Mouse (Mus musculus) cerebellum, postnatal 14 days (tissue): ENCODE results near the gene Tmem163.

Experiments
- DNase-seq, 2 experiments: peaks; one replicate each; pipeline ENCODE4 v3.0.0; 2021; ENCODE audit warnings: mixed read lengths in 2 of 2

The Tmem163 gene

DNA sequence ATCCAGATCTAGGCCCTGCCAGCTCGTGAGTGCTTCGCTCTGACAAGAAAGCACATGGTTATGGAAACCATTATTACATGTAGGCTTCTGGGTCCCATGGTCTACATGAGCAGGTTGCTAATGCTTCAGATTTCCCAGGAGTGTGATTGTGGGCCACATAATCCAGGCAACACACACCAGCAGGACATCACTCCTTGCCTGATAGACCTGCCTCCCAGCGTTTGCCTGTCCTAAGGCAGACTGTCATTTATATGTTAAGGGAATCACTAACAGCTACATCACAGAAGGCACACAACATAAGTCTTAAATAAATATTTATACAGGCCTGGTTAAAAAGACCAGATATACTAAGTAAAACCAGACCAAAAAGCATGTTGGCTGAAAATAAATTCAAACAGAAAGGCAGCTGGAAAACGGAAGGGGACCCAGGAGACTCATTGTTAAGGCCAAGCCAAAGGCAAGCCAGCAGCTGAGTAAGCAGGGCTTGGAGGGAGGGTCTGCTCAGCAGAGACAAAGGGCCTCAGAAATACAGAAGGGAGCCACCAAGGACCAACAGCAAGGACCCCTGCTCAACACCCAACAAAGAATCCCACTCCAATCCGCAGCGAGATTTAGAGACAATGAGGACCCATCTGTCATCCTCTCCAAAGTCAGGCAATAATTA lies 123.4 kb downstream of the Tmem163 start:
- no peak for DNase-seq

DNA sequence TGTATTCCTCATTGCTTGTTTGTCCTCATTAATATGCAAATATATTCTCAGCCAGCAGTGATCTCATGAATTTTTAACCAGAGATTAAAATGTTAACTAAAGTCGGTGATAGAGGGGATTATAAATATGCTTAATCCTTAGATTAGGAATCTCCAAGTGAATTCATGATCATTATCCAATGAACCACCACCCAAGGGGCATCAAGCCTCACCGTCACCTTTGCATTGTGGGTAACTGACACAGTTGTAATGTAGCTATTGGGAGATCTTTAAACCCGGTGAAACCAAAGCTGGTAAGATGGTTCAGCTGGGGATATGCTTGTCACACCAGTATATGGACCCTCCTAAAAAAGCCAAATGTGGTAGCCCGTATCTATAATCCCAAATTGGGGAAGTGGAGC lies 131.3 kb downstream of the Tmem163 start:
- DNase-seq = no peak

DNA sequence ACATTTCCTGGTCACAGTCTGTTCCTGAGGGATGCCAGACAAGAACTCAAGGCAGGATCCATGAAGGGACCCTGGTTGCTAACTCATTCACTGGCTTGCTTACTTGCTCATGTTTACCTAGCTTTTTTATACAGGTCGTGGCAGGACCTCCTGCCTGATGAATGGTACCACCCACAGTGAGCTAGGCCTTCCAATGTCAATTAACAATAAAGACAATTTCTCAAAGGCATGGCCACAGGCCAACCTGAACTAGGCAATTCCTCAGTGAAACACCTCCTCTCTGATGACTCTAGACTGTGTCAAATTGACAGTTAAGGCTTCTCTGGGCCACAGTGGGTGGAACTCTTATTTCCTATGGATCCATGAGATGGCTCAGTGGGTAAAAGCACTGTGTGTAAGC lies 136.6 kb downstream of the Tmem163 start:
- peak; percentile 35 to 38 for DNase-seq

DNA sequence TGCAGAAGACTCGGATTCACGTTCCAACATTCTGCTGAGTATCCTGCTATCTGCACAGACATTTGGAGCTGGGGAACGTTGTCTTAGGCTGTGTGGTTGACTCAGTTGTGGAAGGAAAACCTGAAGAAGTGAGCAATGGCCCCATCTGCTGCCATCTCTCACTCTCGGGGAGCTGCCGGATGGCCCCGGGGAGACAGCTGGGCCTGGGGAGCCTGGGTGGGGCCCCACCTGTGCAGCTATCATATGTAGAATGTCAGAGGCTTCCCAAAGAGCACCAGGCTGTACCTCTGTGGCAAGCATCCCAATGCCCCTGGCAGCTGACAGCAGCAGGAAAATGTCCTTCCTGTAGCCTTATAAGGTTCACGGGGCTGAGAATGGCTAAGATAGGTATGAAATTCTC lies 137.4 kb downstream of the Tmem163 start:
- peak; percentile 84 to 89 for DNase-seq

DNA sequence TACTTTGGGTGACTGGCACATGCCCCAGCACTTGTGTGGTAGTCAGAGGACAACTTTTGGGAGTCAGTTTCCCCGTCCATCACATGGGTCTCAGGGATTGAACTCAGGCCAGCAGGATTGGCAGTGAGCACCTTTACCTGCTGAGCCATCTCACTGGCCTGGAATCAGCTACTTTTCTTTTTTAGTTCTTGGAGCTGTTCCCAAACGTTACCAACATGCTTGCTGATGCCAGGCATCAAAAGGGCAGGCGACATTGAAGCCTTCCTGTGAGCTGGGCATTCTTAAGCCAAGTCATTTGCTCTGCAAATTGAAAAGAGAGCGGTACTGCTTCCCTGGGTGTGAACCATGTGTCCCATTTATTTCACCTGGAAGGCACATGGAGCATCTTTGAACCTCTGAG lies 137.8 kb downstream of the Tmem163 start:
- DNase-seq = peak; percentile 86 to 93

DNA sequence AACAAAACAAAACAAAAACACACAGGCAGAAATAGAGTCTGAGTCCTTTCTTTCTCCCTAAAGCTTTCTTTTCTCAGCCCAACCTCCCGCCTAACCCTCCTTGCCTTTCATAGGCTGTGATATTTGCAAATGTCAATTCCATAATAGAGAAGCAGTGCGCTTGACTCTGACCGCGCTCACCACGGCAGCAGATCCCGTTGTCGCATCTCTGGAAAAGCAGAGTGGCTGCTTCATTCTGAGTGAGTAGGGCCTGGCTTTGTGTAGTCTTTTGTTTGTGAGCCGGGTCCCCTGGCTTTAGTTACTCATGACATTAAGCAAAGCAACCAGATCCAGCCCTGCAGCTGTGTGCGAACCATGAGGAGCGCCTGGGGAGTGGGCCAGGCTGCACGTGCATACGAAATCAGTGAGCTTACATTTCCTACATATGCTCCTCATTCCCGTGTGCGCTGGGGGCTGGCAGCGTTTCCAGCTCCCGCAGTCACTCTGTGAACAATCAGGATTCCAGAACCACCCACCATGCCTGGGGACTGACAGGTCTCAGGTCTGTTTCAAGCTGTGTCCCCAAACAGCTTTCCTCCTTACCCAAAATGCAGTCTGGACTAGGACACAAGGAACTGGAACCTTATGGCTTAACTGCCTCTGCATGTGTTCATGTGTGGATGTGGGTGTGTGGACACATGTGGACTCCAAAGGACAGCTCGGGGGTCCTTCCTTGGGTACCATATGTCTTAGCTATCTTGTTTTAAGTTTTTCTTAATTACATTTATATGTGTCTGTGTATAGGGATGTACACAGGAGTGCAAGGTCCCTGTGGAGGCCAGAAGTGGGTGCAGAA lies 141.9 kb downstream of the Tmem163 start:
- peak; percentile 32 to 49 for DNase-seq

DNA sequence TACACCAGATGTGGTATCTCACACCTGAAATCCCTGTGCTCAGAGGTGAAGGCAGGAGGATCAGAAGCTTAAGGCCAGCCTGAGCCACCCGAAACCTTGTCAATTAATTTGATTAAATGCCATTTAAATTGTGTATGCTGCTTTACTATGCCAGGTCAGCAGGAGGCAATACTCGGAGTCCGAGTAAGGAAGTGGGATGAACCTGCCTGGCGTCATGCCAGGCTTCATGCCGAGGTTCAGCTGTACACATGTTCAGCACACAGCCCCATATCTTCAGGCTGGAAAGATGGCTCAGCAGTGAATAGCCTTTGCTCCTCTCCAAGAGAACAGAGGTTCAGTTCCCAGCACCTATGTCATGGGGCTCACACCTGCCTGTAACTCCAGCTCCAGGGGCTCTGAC lies 142.9 kb downstream of the Tmem163 start:
- DNase-seq = no peak

DNA sequence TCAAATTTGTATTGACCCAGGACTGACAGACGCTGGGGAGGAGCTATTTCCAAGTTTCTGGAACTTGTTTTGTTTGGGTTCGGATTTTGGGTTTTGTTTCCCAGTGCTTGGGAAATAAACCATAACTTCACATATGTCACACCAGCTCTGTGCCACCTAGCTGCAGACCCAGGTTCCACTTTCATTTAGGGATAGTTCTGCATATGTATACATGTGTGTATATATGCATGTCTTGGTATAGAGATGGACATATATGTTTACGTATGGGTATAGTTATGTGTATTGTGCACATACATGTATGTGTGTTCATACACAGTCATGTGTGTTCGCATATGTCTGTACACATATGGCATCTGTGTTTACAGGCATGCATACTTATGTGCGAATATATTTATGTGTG lies 147.6 kb downstream of the Tmem163 start:
- DNase-seq = no peak

DNA sequence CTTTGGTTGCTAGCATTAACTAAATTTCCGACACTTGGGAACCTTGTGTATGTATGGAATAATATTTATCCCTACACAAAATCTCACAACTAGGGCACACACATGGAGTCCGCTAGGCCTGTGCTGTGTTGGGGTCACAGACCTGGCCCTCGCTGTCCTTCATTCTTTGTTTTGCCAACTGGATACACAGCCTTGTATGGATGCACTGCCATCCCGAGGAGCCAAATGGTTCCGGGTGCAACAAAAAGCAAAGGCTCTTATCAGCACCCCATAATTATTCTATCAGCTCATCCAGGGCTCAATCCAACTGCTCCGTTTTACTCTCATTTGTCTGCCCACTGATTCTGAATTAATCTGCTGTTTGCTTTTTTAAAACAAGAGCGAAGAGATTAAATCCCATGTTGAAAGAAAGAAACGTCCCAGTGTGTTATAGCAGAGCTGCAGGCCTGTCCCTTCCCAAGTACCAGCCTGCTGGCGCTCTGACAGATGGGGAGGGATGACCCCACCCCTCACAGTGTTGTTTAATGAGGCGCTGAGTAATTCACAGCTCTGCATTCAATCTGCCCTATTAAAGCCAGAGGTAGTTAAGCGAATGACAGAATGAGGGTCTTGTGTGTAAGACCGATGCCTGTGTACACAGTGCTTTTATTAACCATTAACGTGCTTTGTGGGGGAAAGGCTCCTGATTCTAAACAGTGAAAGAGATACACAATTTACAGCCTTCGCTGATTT lies 148.3 kb downstream of the Tmem163 start:
- peak; percentile 75 for DNase-seq

DNA sequence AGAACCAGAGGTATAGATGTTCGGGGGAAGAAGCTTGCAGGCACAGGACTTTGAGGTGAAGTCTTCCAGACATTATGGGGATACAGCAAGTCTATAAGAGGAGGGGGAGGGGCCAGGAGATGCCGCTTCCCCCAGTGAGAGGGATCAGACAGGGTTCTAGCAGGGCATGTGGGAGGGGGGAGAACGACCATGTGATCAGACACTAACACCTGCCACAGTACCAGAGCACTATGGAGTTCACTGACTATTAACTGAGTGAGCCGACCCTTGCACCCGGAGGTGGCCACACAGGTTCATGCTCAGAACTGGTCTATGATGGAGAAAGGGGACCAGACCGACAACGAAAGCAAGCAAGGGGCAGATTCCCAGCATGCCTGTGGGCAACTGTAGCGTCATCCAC lies 156.0 kb downstream of the Tmem163 start:
- no peak for DNase-seq

DNA sequence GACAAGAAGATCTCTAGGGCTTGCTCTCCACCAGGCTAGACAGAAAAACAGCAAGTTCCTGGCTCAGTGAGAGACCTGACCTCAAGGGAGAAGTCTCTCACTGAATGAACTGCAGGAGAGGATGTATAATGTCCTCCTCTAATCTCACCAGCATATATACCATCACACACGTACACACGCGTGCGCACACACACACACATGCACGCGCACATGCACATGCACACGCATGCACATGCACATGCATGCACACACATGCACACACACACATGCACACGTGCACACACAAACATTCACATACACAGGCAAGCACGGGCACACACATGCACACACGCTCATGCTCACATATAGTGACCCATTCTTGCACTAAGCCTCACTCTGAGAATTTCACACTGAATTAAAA lies 164.5 kb downstream of the Tmem163 start:
- DNase-seq = no peak

DNA sequence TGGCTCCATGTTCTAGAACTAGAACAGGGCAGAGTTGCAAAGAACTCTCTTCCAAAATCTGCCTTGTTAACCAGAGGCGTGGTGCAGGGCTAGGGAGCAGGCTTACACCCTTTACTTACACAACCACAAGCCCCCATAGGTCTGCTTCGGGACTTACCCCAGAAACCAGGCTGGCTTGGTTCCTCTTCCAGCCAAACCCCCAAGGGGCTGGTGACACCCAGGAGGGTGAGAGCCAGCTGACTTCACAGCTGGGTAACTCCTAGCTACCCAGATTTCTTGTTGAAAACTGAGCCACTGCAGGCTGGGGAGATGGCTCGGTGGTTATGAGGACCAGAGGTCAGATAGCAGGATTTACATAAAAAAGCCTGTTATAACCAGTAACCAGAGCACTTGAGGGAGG lies 164.9 kb downstream of the Tmem163 start:
- DNase-seq = no peak

DNA sequence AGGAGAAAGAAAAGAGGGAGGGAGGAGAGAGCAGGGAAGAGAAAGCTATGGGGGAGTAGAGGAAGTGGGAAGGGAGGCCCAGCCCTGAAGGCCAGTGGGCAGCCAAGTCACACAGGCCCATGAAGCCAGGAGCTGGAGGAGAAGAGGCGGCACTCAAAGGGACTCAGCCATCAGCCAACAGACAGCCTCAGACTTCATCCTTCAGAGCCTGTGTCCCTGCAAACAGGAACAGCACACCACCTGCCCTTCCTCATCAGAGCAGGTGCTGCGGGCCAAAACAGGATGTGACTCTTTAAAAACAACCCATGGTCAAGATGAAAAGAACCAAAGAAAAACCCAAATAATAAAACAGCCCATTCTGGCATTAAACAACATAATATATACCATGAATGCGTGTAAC lies 165.7 kb downstream of the Tmem163 start:
- DNase-seq = no peak

DNA sequence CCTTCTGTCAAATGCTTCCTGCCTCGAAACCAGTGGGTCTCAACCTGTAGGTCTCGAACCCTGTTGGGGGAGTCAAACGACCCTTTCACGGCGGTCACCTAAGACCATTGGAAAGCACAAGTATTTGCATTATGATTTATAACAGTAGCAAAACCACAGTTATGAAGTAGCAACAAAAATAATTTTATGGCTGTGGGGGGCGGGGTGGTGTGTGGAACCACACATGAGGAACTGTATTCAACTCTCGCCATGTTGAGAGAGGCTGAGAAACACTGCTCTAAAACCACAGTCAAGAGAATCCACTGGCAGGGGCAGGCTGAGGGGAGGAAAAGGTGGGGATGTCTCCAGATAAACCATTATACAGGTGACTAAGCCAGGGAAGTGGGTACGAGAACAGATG lies 166.2 kb downstream of the Tmem163 start:
- DNase-seq = no peak

DNA sequence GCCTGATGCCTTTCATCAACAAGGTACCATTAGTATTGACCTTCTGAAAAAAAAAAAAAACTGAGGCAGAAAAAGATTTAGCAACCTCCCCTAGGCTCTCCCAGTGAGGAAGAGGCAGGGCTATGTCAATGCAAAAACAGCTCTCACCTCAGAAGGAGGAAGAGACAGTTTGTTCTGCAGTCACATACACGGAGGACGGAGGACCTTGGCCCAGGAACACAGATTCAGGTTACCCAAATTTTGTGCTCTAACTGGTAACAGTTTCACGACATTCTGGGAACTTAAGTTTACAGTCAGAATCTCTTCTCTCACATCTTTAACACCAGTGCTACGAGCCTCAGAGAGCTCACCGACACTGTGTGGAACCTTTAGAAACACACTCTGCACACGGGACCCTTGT lies 166.6 kb downstream of the Tmem163 start:
- DNase-seq = no peak

DNA sequence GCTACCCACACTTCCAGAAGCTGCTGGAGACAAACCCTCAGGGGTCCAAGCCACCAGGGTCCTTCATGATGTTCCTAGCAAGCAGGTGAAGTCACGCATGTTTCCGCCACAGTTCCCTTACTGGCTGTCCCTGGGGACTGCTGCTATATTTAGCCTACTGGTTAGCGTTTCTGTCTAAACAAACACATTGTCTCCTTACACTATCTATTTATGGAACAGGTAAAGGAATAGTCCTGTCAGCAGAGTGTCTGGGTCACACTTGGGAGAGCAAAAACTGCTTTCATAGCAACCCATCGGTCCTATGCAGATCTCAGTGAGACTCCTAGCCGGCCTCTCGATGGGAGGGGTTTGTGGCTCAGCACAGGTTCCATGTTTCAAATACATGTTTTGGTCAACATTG lies 168.0 kb downstream of the Tmem163 start:
- DNase-seq = no peak

DNA sequence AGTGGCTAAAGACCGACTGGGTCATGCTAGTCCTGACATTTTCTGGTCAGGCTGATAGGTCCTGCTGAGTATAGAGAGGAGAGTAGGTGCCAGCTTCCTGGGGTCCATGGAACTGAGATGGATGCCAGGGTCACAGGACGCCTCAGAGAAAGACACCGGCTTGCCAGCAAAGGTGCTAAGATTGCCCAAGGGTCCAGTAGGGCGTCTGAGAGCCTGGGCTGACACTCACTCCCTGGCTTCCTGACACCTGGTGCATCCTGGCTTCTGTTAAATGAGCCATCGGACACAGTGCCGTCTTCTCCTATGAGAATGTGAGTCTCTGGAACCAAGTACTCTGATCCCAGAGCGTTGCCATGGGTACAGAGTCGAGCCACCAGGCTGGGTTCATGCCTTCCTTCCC lies 170.4 kb downstream of the Tmem163 start:
- DNase-seq = peak; percentile 68 to 86

DNA sequence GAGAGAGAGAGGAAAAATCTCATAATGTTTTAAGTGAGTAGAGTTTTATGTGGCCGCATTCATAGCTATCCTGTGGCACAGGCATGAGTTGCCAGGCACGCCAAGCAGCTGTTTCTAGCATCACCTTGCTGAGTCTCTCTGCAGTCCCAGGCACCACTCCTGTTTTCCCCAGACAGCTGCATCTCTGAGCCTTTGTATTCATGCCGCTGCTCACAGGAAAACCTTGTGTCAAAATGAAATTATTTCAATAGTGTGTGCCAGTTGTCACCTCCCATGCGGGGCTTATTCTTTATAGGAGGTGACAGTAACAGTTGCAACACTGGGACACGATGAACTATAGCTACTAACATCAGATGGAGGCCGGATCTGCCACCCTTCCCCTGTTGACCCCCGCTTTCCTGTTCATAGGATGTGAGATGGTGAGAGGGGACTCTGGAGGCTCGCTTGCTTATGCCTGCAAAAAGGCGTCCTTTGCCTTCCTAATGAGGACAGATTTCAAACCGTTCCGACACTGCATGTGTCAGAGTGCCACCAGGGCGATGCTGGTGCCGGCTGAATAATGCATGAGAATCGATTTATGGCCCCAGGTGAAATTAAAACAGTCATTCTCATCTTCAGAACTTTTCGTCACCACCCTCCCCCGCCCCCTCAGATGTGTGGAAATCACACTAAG lies 171.1 kb downstream of the Tmem163 start:
- no peak for DNase-seq

DNA sequence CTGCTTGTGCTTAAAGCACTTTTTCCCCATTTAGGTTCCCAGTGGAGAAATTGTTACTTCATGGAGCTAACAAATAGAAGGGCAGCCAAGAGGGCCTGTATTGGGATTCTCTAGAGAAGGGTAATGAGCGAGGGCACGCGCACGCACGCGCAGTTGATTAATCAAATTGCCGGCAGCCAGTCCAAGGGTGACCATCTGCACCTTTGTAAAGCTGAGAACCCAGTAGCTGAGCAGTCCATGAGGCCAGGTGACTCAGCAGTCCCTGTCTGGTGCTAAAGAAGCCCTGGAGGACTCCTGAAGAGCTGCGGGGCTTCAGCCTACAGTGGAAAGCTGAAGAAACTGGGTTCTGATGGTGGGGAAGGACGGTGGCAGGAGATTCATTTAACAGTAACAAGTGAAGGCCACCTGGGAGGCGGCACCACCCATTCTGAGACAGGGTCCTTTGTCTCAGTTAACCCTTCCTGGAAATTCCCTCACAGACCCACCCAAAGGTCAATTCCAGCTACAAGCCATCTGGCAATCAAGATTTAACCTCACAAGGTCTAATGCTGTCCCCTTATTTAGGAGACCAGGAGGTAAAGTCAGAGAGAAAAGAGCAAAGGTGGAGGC lies 172.2 kb downstream of the Tmem163 start:
- DNase-seq = peak; percentile 50 to 73

DNA sequence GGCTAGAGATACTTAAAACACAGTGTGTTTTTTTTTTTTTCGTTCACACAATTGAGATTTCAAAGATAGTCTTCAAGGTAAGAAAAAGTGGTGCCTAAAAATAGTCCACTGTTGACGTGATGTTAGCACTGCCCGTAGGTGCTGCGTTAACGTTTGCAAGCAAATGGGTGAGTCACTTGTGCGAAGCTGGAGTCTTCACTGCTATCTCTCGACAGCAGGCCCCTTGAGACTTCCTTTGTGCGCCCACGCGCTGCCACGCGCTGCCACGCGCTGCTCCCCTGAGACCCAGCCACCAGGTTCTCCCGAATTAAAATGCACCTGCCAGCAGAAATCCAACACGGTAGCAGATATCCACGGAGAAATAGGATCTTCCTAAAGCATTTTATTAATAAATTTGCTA lies 178.6 kb downstream of the Tmem163 start:
- no peak for DNase-seq

DNA sequence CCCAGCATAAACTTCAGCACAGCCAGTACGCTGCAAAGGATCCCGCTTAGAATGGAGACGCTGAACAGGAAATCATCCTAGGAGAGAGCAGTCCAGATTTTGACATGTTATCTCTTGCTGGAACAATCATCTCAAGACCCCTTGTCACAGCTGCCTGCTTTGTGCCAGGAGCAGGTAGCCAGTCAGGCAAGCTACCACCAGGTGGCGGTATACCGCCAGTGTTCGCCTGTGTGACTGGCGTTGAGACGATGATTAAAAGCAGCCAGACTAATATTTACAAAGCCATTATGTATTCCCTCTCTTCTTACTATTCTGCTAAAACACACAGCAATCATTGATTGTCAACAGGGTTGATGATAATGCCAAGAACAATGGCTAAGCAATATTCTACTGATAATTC lies 179.1 kb downstream of the Tmem163 start:
- peak; percentile 94 to 95 for DNase-seq

DNA sequence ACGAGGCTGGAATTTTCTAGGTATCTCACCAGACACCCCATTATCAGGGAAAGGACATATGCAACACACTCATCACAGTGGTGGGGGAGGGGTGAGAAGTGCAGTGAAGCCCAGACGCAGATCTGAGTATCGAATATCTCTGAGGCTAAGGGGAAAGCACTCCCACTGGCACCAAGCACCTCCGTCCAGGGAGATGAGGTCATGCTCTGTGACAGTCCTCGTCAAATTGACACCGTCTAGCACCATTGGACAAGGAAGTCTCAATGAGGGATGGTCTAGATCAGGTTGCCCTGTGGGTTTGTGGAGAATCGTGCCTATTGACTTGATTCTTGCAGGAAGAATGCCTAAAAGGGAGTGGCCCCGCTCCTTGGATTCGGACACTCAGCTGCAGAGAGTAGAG lies 180.6 kb downstream of the Tmem163 start:
- DNase-seq = no peak
